Mouse (Mus musculus) liver, embryonic 14.5 days (tissue): ENCODE results near the gene Bin2.

ENCODE experiments used
- CTCF ChIP-seq: IDR thresholded peaks from 2 replicates; pipeline ENCODE4 v1.5.1; 2016; ENCODE audit warnings: antibody characterized with exemption, low read depth, control low read depth
- EP300 ChIP-seq: IDR thresholded peaks from 2 replicates; pipeline ENCODE4 v1.6.1; 2016; ENCODE audit warnings: antibody characterized with exemption, low read depth

DNA sequence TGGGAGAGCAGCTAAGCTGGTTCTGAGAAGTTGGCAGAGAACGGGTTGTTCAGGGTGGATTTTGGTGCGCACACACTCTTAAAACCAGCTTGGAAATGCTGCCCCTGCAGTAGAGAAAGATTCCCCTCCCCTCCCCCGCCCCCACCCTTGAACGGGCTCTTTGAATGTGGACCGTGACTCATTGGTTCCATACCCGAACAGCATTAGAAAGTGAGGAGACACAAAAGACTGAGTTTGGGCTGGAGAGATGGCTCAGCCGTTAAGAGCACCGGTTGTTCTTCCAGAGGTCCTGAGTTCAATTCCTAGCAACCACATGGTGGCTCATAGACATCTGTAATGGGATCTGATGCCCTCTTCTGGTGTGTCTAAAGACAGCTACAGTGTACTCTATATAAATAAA, 651 bp upstream of the Bin2 start:
- no peak for TF ChIP-seq CTCF
- no peak for TF ChIP-seq EP300
